Mouse (Mus musculus): Measurements from ENCODE around the gene Tmem245. TPM values are rescaled to one million over a fixed set of nuclear protein-coding genes. Genes with fewer than 3 reads are reported as not detected.

Tmem245 gene
- polyA plus RNA-seq, 1 experiment from 2014 or later: 6.5 TPM

DNA sequence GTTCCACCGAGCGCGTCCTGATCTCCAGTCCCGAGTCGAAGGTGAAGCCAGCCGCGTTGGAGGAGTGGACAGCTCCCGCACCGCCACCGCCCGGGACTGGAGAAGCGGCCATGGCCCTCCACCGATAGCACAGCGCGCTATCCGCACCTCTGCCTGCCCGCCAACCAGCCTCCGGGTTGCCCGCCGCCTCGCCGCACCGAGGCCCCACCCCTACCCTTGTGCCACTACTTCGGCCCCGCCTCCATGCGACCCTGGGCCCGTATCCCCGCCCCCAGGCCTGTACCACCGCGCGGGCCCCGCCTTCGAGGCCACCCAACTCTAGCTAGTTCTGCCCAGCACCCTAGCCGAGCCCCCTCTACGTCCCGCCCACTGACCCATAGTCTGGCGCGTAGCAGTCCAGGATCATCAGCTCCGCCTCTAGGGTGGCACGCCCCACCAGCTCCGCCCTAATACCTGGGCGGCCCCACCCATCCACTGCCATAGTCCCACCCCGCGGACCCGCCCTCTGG lies 82.2 kb downstream of the Tmem245 start, which contains the start of gene Ctnnal1:
TSS of gene Ctnnal1 (minus strand) at position 186 of the 509 bp plus-strand sequence.
- ATAC-seq (ENCODE audit: low FRiP score) (peak; percentile 97), DNase-seq (ENCODE audit: low spot score) (peak; percentile 88)
- H3K27me3 ChIP-seq (ENCODE audit: control insufficient read depth, insufficient read depth, low read length): no peaks in the 10 kb centered on the region
- H3K9ac ChIP-seq (ENCODE audit: low read depth, low read length): peak within 1 kb of the TSS; percentile 65
- H3K4me2 ChIP-seq (replicated peaks; ENCODE audit: low read depth, low read length): peak within 1 kb of the TSS; percentile 58
- peak within 1 kb of the TSS; percentile 59 for H3K4me3 ChIP-seq (ENCODE audit: low read depth, low read length)
- WGBS: under 1% methylated on average over 42 of the region's 45 CpGs
- H3K27ac ChIP-seq (ENCODE audit: low read depth, low read length): peak within 1 kb of the TSS; percentile 78
- no peaks in the 10 kb centered on the region for H3K36me3 ChIP-seq (ENCODE audit: control insufficient read depth, insufficient read depth, low read length)
- H3K9me3 ChIP-seq (ENCODE audit: control insufficient read depth, low read length): no peaks in the 10 kb centered on the region
- H3K4me1 ChIP-seq (replicated peaks; ENCODE audit: control insufficient read depth, insufficient read depth, low read length): no peaks in the 10 kb centered on the region

- no peaks in the 10 kb centered on the region for H3K4me1 ChIP-seq (replicated peaks; ENCODE audit: control insufficient read depth, insufficient read depth, low read length)
- peak overlapping the region; percentile 65 for H3K9ac ChIP-seq (ENCODE audit: low read depth, low read length)
- 0% methylated on average over 48 of the region's 49 CpGs for WGBS
- ATAC-seq (ENCODE audit: low FRiP score) (peak; percentile 78), DNase-seq (ENCODE audit: low spot score) (peak; percentile 63)
- peak overlapping the region; percentile 78 for H3K27ac ChIP-seq (ENCODE audit: low read depth, low read length)
- H3K9me3 ChIP-seq (ENCODE audit: control insufficient read depth, low read length): no peaks in the 10 kb centered on the region
- peak overlapping the region; percentile 58 for H3K4me2 ChIP-seq (replicated peaks; ENCODE audit: low read depth, low read length)
- H3K4me3 ChIP-seq (ENCODE audit: low read depth, low read length): peak overlapping the region; percentile 59
- H3K36me3 ChIP-seq (ENCODE audit: control insufficient read depth, insufficient read depth, low read length): no peaks in the 10 kb centered on the region
- no peaks in the 10 kb centered on the region for H3K27me3 ChIP-seq (ENCODE audit: control insufficient read depth, insufficient read depth, low read length)
These were observed 82.7 kb downstream of the Tmem245 start for GRCm38 (mm10) chr4:56864417-56865001.

- Histone ChIP-seq H3K4me2 (replicated peaks; ENCODE audit: low read depth, low read length) (peak overlapping the region; percentile 58), H3K9me3 (ENCODE audit: control insufficient read depth, low read length) (no peaks in the 10 kb centered on the region), H3K4me1 (replicated peaks; ENCODE audit: control insufficient read depth, insufficient read depth, low read length) (no peaks in the 10 kb centered on the region), H3K4me3 (ENCODE audit: low read depth, low read length) (peak overlapping the region; percentile 59), H3K36me3 (ENCODE audit: control insufficient read depth, insufficient read depth, low read length) (no peaks in the 10 kb centered on the region), H3K27me3 (ENCODE audit: control insufficient read depth, insufficient read depth, low read length) (no peaks in the 10 kb centered on the region), H3K27ac (ENCODE audit: low read depth, low read length) (no peak overlapping the region), H3K9ac (ENCODE audit: low read depth, low read length) (peak overlapping the region; percentile 65)
- ATAC-seq (ENCODE audit: low FRiP score) (no peak), DNase-seq (ENCODE audit: low spot score) (no peak)
- 64% methylated on average over 4 of the region's 4 CpGs for WGBS
These were observed 83.2 kb downstream of the Tmem245 start for GRCm38 (mm10) chr4:56864016-56864415.

- Histone ChIP-seq H3K36me3 (ENCODE audit: control insufficient read depth, insufficient read depth, low read length) (no peaks in the 10 kb centered on the region), H3K4me1 (replicated peaks; ENCODE audit: control insufficient read depth, insufficient read depth, low read length) (no peaks in the 10 kb centered on the region), H3K9me3 (ENCODE audit: control insufficient read depth, low read length) (no peaks in the 10 kb centered on the region), H3K27me3 (ENCODE audit: control insufficient read depth, insufficient read depth, low read length) (no peaks in the 10 kb centered on the region), H3K27ac (ENCODE audit: low read depth, low read length) (no peak overlapping the region), H3K4me3 (ENCODE audit: low read depth, low read length) (no peak overlapping the region), H3K9ac (ENCODE audit: low read depth, low read length) (no peak overlapping the region), H3K4me2 (replicated peaks; ENCODE audit: low read depth, low read length) (no peak overlapping the region)
- 98% methylated on average over 4 of the region's 4 CpGs for WGBS
- ATAC-seq (ENCODE audit: low FRiP score) (no peak), DNase-seq (ENCODE audit: low spot score) (no peak)
These were observed 85.7 kb downstream of the Tmem245 start for GRCm38 (mm10) chr4:56861551-56861950.

DNA sequence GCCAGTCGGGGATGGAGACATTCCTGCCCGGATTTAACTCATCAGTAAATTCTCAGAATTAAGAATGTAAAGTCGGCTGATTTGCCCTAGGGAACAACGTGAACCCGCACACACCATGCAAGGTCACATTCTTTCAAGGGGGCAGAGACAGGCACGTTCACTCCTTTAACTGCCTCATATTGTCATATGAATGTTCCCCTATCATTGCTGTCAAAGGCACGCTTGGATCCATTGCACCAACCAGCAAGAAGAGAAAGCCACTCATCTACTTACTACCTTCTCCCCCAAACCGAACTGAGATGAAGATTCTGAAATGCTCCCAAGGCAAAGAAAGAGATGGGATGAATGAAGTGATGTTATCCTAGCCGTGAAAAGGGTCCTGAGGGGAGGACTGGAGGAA lies 88.5 kb downstream of the Tmem245 start:
- DNase-seq (ENCODE audit: low spot score) (no peak), ATAC-seq (ENCODE audit: low FRiP score) (no peak)
- Histone ChIP-seq H3K4me3 (ENCODE audit: low read depth, low read length) (no peak overlapping the region), H3K9ac (ENCODE audit: low read depth, low read length) (no peak overlapping the region), H3K27ac (ENCODE audit: low read depth, low read length) (no peak overlapping the region), H3K27me3 (ENCODE audit: control insufficient read depth, insufficient read depth, low read length) (no peaks in the 10 kb centered on the region), H3K4me2 (replicated peaks; ENCODE audit: low read depth, low read length) (no peak overlapping the region), H3K4me1 (replicated peaks; ENCODE audit: control insufficient read depth, insufficient read depth, low read length) (no peaks in the 10 kb centered on the region), H3K36me3 (ENCODE audit: control insufficient read depth, insufficient read depth, low read length) (no peaks in the 10 kb centered on the region), H3K9me3 (ENCODE audit: control insufficient read depth, low read length) (no peaks in the 10 kb centered on the region)
- 80% methylated on average over 9 of the region's 9 CpGs for WGBS

GRCm38 (mm10) chr4:56856371-56856949 lies 90.8 kb downstream of the Tmem245 start:
- Histone ChIP-seq H3K4me1 (replicated peaks; ENCODE audit: control insufficient read depth, insufficient read depth, low read length) (no peaks in the 10 kb centered on the region), H3K4me3 (ENCODE audit: low read depth, low read length) (no peak overlapping the region), H3K27ac (ENCODE audit: low read depth, low read length) (no peak overlapping the region), H3K36me3 (ENCODE audit: control insufficient read depth, insufficient read depth, low read length) (no peaks in the 10 kb centered on the region), H3K9ac (ENCODE audit: low read depth, low read length) (no peak overlapping the region), H3K9me3 (ENCODE audit: control insufficient read depth, low read length) (no peaks in the 10 kb centered on the region), H3K4me2 (replicated peaks; ENCODE audit: low read depth, low read length) (no peak overlapping the region), H3K27me3 (ENCODE audit: control insufficient read depth, insufficient read depth, low read length) (no peaks in the 10 kb centered on the region)
- DNase-seq (ENCODE audit: low spot score): no peak
- 94% methylated on average over 8 of the region's 8 CpGs for WGBS
- ATAC-seq (ENCODE audit: low FRiP score): no peak

- H3K27ac ChIP-seq (ENCODE audit: low read depth, low read length): no peak overlapping the region
- H3K4me3 ChIP-seq (ENCODE audit: low read depth, low read length): no peak overlapping the region
- no peak for ATAC-seq (ENCODE audit: low FRiP score)
- no peaks in the 10 kb centered on the region for H3K4me1 ChIP-seq (replicated peaks; ENCODE audit: control insufficient read depth, insufficient read depth, low read length)
- DNase-seq (ENCODE audit: low spot score): no peak
- no peak overlapping the region for H3K9ac ChIP-seq (ENCODE audit: low read depth, low read length)
- no peaks in the 10 kb centered on the region for H3K27me3 ChIP-seq (ENCODE audit: control insufficient read depth, insufficient read depth, low read length)
- H3K9me3 ChIP-seq (ENCODE audit: control insufficient read depth, low read length): no peaks in the 10 kb centered on the region
- no peaks in the 10 kb centered on the region for H3K36me3 ChIP-seq (ENCODE audit: control insufficient read depth, insufficient read depth, low read length)
- H3K4me2 ChIP-seq (replicated peaks; ENCODE audit: low read depth, low read length): no peak overlapping the region
- 94% methylated on average over 5 of the region's 5 CpGs for WGBS
These were observed 91.3 kb downstream of the Tmem245 start for GRCm38 (mm10) chr4:56855935-56856334.

- ATAC-seq (ENCODE audit: low FRiP score) (no peak), DNase-seq (ENCODE audit: low spot score) (no peak)
- Histone ChIP-seq H3K9me3 (ENCODE audit: control insufficient read depth, low read length) (no peaks in the 10 kb centered on the region), H3K4me3 (ENCODE audit: low read depth, low read length) (no peak overlapping the region), H3K27me3 (ENCODE audit: control insufficient read depth, insufficient read depth, low read length) (no peaks in the 10 kb centered on the region), H3K4me1 (replicated peaks; ENCODE audit: control insufficient read depth, insufficient read depth, low read length) (no peaks in the 10 kb centered on the region), H3K27ac (ENCODE audit: low read depth, low read length) (no peak overlapping the region), H3K9ac (ENCODE audit: low read depth, low read length) (no peak overlapping the region), H3K36me3 (ENCODE audit: control insufficient read depth, insufficient read depth, low read length) (no peaks in the 10 kb centered on the region), H3K4me2 (replicated peaks; ENCODE audit: low read depth, low read length) (no peak overlapping the region)
- WGBS: 45% methylated on average over 6 of the region's 6 CpGs
These were observed 96.5 kb downstream of the Tmem245 start for GRCm38 (mm10) chr4:56850724-56851123.

- Histone ChIP-seq H3K9ac (ENCODE audit: low read depth, low read length) (no peak overlapping the region), H3K4me1 (replicated peaks; ENCODE audit: control insufficient read depth, insufficient read depth, low read length) (no peaks in the 10 kb centered on the region), H3K4me2 (replicated peaks; ENCODE audit: low read depth, low read length) (no peak overlapping the region), H3K27me3 (ENCODE audit: control insufficient read depth, insufficient read depth, low read length) (no peaks in the 10 kb centered on the region), H3K36me3 (ENCODE audit: control insufficient read depth, insufficient read depth, low read length) (peaks cover 8% of the 10 kb centered on the region; the same call in 1 of the 2 replicates), H3K9me3 (ENCODE audit: control insufficient read depth, low read length) (no peaks in the 10 kb centered on the region; the same call in 1 of the 2 replicates), H3K4me3 (ENCODE audit: low read depth, low read length) (no peak overlapping the region), H3K27ac (ENCODE audit: low read depth, low read length) (no peak overlapping the region)
- ATAC-seq (ENCODE audit: low FRiP score) (no peak), DNase-seq (ENCODE audit: low spot score) (no peak)
- WGBS: 90% methylated on average over 6 of the region's 6 CpGs
These were observed 99.2 kb downstream of the Tmem245 start for GRCm38 (mm10) chr4:56848044-56848443.
